Mouse (Mus musculus): ENCODE results near the gene Scrn1. TPM values are rescaled to one million over a fixed set of nuclear protein-coding genes. Genes with fewer than 3 reads are reported as not detected.

Gene Scrn1
- polyA plus RNA-seq, 1 experiment = 25.5 TPM

DNA sequence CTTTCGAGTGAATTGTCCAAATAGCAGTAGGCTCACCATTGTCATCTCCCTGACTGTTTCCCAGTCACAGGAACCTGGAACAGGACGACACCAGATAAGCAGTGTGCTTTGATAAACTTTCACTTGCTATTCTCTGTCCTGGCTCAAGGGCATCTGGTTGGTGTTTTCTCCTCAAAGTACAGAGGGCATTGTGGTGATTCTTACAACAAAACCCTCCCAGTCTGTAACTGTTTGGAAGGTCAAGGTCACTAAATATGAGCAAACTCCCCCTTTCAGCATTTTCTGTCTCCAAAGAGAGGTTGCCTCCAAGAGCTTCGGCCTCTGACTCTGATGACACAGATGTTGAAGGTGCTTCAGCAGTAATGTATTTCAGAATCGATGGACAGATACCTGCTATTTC is 101.4 kb downstream of the Scrn1 start:
- H3K36me3 ChIP-seq (ENCODE audit: control insufficient read depth, insufficient read depth) = no peaks in the 10 kb centered on the region
- peaks cover 26% of the 10 kb centered on the region for H3K27me3 ChIP-seq (ENCODE audit: control insufficient read depth, insufficient read depth, insufficient read length)
- TF ChIP-seq REST (IDR thresholded peaks at IDR 0.05; ENCODE audit: insufficient read depth, insufficient read length) (no peak), POLR2A (IDR thresholded peaks at IDR 0.05; ENCODE audit: insufficient read length, low read depth) (no peak), TCF3 (IDR thresholded peaks at IDR 0.05; ENCODE audit: insufficient read length, low read depth) (no peak), USF1 (IDR thresholded peaks at IDR 0.05; ENCODE audit: low read depth) (no peak), E2F4 (IDR thresholded peaks at IDR 0.05; ENCODE audit: insufficient read depth) (no peak), CEBPB (IDR thresholded peaks at IDR 0.05; ENCODE audit: insufficient read depth, poor library complexity, severe bottlenecking) (no peak), TCF12 (IDR thresholded peaks at IDR 0.05; ENCODE audit: insufficient read depth, poor library complexity, severe bottlenecking) (no peak), SRF (IDR thresholded peaks at IDR 0.05; ENCODE audit: control insufficient read depth, insufficient read length, low read depth) (no peak), MYOG (IDR thresholded peaks at IDR 0.05; ENCODE audit: control insufficient read depth in 1 of 3, insufficient read depth in 1 of 3, insufficient read length in 2 of 3, low read depth in 2 of 3) (no peak), POLR2AphosphoS2 (IDR thresholded peaks at IDR 0.05; ENCODE audit: insufficient read length, low read depth) (no peak), MAX (IDR thresholded peaks at IDR 0.05; ENCODE audit: low read depth) (no peak), MYOD1 (IDR thresholded peaks at IDR 0.05; ENCODE audit: control insufficient read depth in 1 of 3, insufficient read length in 2 of 3, low read depth in 2 of 3) (no peak)
- no peaks in the 10 kb centered on the region for H3K79me2 ChIP-seq (ENCODE audit: control insufficient read depth, insufficient read depth)
- H3ac ChIP-seq (ENCODE audit: control insufficient read depth, insufficient read length) = no peak overlapping the region
- no peak overlapping the region for H3K4me2 ChIP-seq (ENCODE audit: low read depth)
- H3K4me3 ChIP-seq = no peak overlapping the region

DNA sequence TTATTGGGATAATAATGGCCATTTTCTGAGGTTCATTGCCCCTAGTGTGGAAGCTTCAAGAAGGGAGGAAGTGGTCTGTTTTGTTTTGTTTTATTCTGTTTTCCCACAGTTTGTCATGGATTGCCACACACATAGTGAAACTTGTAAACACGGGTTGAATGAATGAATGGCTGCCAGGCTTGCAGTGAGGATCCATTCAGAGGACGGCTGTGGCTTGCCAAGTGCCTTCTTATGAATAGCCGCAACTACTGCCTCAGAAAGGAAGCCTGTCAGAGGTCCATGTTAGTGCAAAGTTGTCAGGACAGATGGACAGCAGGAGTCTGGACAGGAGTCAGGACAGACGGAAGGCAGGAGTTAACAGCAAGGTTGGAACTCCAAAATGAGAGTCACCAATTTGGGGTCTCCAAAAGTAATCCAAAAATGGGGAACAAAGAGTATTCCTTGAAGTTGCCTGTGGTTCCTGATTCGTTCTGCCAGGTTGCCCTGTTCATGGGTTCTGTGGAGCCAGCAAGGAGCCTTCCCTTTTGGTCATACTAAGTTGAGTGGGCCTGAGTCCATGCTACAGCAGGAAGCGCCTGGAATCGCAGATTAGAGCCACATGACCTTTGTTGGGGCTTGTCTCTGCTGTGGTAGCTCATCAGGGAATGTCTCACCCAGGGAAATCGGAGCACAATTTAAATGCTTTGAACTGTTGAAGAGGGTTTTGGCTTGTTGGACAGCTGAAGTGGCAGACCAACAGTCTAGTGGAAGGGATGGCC is 102.4 kb downstream of the Scrn1 start:
- peaks cover 26% of the 10 kb centered on the region for H3K27me3 ChIP-seq (ENCODE audit: control insufficient read depth, insufficient read depth, insufficient read length)
- no peak overlapping the region for H3K4me3 ChIP-seq
- no peaks in the 10 kb centered on the region for H3K36me3 ChIP-seq (ENCODE audit: control insufficient read depth, insufficient read depth)
- H3K79me2 ChIP-seq (ENCODE audit: control insufficient read depth, insufficient read depth) = no peaks in the 10 kb centered on the region
- H3K4me2 ChIP-seq (ENCODE audit: low read depth) = no peak overlapping the region
- TF ChIP-seq POLR2AphosphoS2 (IDR thresholded peaks at IDR 0.05; ENCODE audit: insufficient read length, low read depth) (no peak), TCF3 (IDR thresholded peaks at IDR 0.05; ENCODE audit: insufficient read length, low read depth) (no peak), E2F4 (IDR thresholded peaks at IDR 0.05; ENCODE audit: insufficient read depth) (no peak), MYOD1 (IDR thresholded peaks at IDR 0.05; ENCODE audit: control insufficient read depth in 1 of 3, insufficient read length in 2 of 3, low read depth in 2 of 3) (no peak), MYOG (IDR thresholded peaks at IDR 0.05; ENCODE audit: control insufficient read depth in 1 of 3, insufficient read depth in 1 of 3, insufficient read length in 2 of 3, low read depth in 2 of 3) (no peak), SRF (IDR thresholded peaks at IDR 0.05; ENCODE audit: control insufficient read depth, insufficient read length, low read depth) (no peak)
- H3ac ChIP-seq (ENCODE audit: control insufficient read depth, insufficient read length) = no peak overlapping the region

DNA sequence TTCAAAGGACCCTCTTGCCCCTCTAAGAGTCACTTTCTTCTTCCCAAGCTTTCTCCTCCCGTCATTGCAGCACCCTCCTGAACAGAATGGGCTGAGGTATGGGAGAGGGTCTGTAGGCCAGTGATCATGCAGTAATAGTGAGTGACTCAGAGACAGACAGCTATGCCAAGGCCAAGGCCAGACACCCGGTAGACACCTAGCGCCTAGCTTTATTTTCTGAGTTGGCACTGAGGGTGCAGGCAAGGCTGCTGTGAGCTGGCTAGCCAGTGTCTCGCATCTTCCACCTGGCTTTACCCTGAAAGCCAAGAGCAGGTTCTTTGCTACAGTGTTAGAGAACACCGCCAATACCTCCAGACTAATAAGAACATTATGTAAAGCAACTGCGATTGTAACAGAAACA is 103.5 kb downstream of the Scrn1 start:
- TF ChIP-seq CEBPB (IDR thresholded peaks at IDR 0.05; ENCODE audit: insufficient read depth, poor library complexity, severe bottlenecking) (no peak), SRF (IDR thresholded peaks at IDR 0.05; ENCODE audit: control insufficient read depth, insufficient read length, low read depth) (no peak), E2F4 (IDR thresholded peaks at IDR 0.05; ENCODE audit: insufficient read depth) (no peak), USF1 (IDR thresholded peaks at IDR 0.05; ENCODE audit: low read depth) (no peak), MAX (IDR thresholded peaks at IDR 0.05; ENCODE audit: low read depth) (no peak), REST (IDR thresholded peaks at IDR 0.05; ENCODE audit: insufficient read depth, insufficient read length) (no peak), TCF12 (IDR thresholded peaks at IDR 0.05; ENCODE audit: insufficient read depth, poor library complexity, severe bottlenecking) (no peak), TCF3 (IDR thresholded peaks at IDR 0.05; ENCODE audit: insufficient read length, low read depth) (no peak), MYOD1 (IDR thresholded peaks at IDR 0.05; ENCODE audit: control insufficient read depth in 1 of 3, insufficient read length in 2 of 3, low read depth in 2 of 3) (no peak), MYOG (IDR thresholded peaks at IDR 0.05; ENCODE audit: control insufficient read depth in 1 of 3, insufficient read depth in 1 of 3, insufficient read length in 2 of 3, low read depth in 2 of 3) (no peak), POLR2AphosphoS2 (IDR thresholded peaks at IDR 0.05; ENCODE audit: insufficient read length, low read depth) (no peak), POLR2A (IDR thresholded peaks at IDR 0.05; ENCODE audit: insufficient read length, low read depth) (no peak)
- no peaks in the 10 kb centered on the region for H3K36me3 ChIP-seq (ENCODE audit: control insufficient read depth, insufficient read depth)
- H3K4me3 ChIP-seq = no peak overlapping the region
- peaks cover 26% of the 10 kb centered on the region for H3K27me3 ChIP-seq (ENCODE audit: control insufficient read depth, insufficient read depth, insufficient read length)
- no peak overlapping the region for H3K4me2 ChIP-seq (ENCODE audit: low read depth)
- H3ac ChIP-seq (ENCODE audit: control insufficient read depth, insufficient read length) = no peak overlapping the region
- no peaks in the 10 kb centered on the region for H3K79me2 ChIP-seq (ENCODE audit: control insufficient read depth, insufficient read depth)

DNA sequence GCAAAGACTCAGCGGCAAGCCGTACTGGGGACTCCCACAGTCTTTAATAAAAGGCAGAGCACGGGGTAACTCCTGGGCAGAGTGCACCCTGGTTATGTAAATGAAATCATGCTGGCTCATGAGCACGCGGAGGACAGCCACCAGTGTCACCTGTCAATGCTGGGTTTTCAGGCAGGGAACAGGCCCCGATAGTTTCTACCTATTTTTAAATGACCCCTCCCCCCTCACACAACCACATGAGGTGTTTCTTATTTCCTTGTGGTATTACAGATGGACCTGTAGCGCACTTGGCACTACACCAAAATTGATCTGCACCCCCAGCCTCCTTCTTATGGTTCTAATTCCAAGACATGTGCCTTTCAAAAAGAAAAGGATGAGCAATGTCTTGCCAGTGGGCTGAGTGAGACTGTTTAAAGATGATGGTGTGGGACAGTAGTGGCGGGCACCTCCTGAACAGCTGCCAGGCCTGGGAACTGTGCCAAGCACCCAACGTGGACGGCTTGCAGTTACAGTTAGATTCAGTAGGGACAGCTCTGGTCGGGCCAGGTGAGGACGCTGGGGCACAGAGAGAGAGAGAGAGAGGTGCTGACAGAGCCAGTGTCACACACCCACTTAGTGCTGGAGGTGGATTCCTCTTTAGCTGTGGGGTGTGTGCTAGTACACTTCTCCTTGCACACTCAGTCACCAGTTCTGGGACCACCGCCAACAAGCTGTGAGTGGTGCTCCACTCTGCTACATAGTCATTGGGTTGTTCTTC is 105.2 kb downstream of the Scrn1 start:
- no peak overlapping the region for H3K4me2 ChIP-seq (ENCODE audit: low read depth)
- peak in 1 of 3 experiments; percentile 32 for TF ChIP-seq MYOD1 (IDR thresholded peaks at IDR 0.05; ENCODE audit: control insufficient read depth in 1 of 3, insufficient read length in 2 of 3, low read depth in 2 of 3)
- TF ChIP-seq REST (IDR thresholded peaks at IDR 0.05; ENCODE audit: insufficient read depth, insufficient read length) = no peak
- no peak overlapping the region for H3ac ChIP-seq (ENCODE audit: control insufficient read depth, insufficient read length)
- no peaks in the 10 kb centered on the region for H3K36me3 ChIP-seq (ENCODE audit: control insufficient read depth, insufficient read depth)
- H3K27me3 ChIP-seq (ENCODE audit: control insufficient read depth, insufficient read depth, insufficient read length) = peaks cover 26% of the 10 kb centered on the region
- H3K4me3 ChIP-seq = no peak overlapping the region
- H3K79me2 ChIP-seq (ENCODE audit: control insufficient read depth, insufficient read depth) = no peaks in the 10 kb centered on the region
